Mouse (Mus musculus) forebrain, embryonic 16.5 days (tissue): ENCODE measurements around the gene Cbarp. TPM values are rescaled to one million over a fixed set of nuclear protein-coding genes. Genes with fewer than 3 reads are reported as not detected.

Experiments
- ATAC-seq: fragments of 200-750 bp; cut with Nextera tagmentation; 2 replicates; pipeline ENCODE4 v1.8.0; 2017; ENCODE audit warnings: mild to moderate bottlenecking, moderate library complexity
- H3K27ac ChIP-seq: fragments of 300-500 bp; sonication (generic); 2 replicates; pipeline ENCODE4 v1.5.1; 2014; ENCODE audit warnings: low read length, control low read depth
- H3K27me3 ChIP-seq: fragments of 300-500 bp; sonication (generic); replicated peaks from 2 replicates; pipeline ENCODE4 v1.6.1; 2014; ENCODE audit warnings: low read length; ENCODE audit not compliant: control insufficient read depth, insufficient read depth
- H3K36me3 ChIP-seq: fragments of 300-500 bp; sonication (generic); 2 replicates; pipeline ENCODE4 v1.6.1; 2014; ENCODE audit not compliant: control insufficient read depth, insufficient read depth
- H3K4me1 ChIP-seq: fragments of 300-500 bp; sonication (generic); replicated peaks from 2 replicates; pipeline ENCODE4 v1.6.1; 2014; ENCODE audit warnings: low read length; ENCODE audit not compliant: control insufficient read depth, insufficient read depth
- H3K4me2 ChIP-seq: fragments of 300-500 bp; sonication (generic); 2 replicates; pipeline ENCODE4 v1.6.1; 2014; ENCODE audit warnings: mild to moderate bottlenecking, low read length, control low read depth
- H3K4me3 ChIP-seq: fragments of 300-500 bp; sonication (generic); replicated peaks from 2 replicates; pipeline ENCODE4 v1.5.1; 2014; ENCODE audit warnings: mild to moderate bottlenecking, low read length, control low read depth
- H3K9ac ChIP-seq: fragments of 300-500 bp; sonication (generic); replicated peaks from 2 replicates; pipeline ENCODE4 v1.6.1; 2014; ENCODE audit warnings: low read depth, low read length, control low read depth
- H3K9me3 ChIP-seq: fragments of 300-500 bp; sonication (generic); 2 replicates; pipeline ENCODE4 v1.6.1; 2016; ENCODE audit warnings: low read length; ENCODE audit not compliant: control insufficient read depth
- WGBS: fragments of 180-500 bp; shearing (Covaris S2); extraction: QIAGEN DNeasy Blood & Tissue Kit; methylation state at CpG from one replicate; pipeline ENCODE4 v1.1.7; 2014; 5-methylcytosine and 5-hydroxymethylcytosine counted together
- polyA plus RNA-seq: library from polyadenylated mRNA; unstranded; fragments of >200 nt; fragmentation: Nextera tagmentation; extraction: Ambion mirVana; gene quantifications from 2 replicates; pipeline ENCODE4 v1.2.1, GENCODE M21; 2015

The Cbarp gene
- polyA plus RNA-seq, 1 experiment from 2014 or later: 44.5 TPM

GRCm38 (mm10) chr10:80095547-80095946 lies 45.1 kb downstream of the Cbarp start:
- no peak overlapping the region for H3K9ac ChIP-seq
- H3K4me1 ChIP-seq: peaks cover 5% of the 10 kb centered on the region; the same call in 1 of the 2 replicates
- H3K4me2 ChIP-seq: no peak overlapping the region
- H3K36me3 ChIP-seq: no peaks in the 10 kb centered on the region
- ATAC-seq: no peak
- 90% methylated on average over 5 of the region's 5 CpGs for WGBS
- H3K27me3 ChIP-seq: no peaks in the 10 kb centered on the region
- no peak overlapping the region for H3K4me3 ChIP-seq
- no peak overlapping the region for H3K27ac ChIP-seq
- H3K9me3 ChIP-seq: no peaks in the 10 kb centered on the region

GRCm38 (mm10) chr10:80094684-80095083 lies 46.0 kb downstream of the Cbarp start:
- Histone ChIP-seq H3K36me3 (no peaks in the 10 kb centered on the region), H3K27me3 (no peaks in the 10 kb centered on the region), H3K4me1 (peaks cover 5% of the 10 kb centered on the region; the same call in 1 of the 2 replicates), H3K4me2 (no peak overlapping the region), H3K4me3 (no peak overlapping the region), H3K9me3 (no peaks in the 10 kb centered on the region), H3K9ac (no peak overlapping the region), H3K27ac (no peak overlapping the region)
- ATAC-seq: no peak
- 82% methylated on average over 3 of the region's 3 CpGs for WGBS

DNA sequence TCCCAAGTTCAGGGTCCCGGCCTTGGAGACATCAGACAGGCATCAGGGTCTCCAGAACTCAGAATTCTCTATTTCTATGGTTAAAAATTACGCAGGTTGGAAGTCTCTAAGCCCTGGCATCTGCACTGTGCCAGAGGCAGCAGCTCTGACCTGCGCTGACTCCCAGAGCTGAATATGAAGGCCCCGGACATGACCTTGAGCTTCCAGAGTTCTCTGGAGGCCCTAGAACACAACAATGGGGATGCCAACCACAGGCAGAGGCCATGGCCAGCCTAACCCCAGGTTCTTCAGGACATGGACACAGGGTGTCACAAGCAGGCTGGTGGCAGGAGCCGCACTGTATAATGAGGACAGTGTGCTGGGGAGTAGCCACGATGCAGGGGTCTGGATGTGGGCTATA lies 46.5 kb downstream of the Cbarp start:
- 89% methylated on average over 6 of the region's 6 CpGs for WGBS
- H3K4me1 ChIP-seq: peaks cover 5% of the 10 kb centered on the region; the same call in 1 of the 2 replicates
- ATAC-seq: no peak
- no peak overlapping the region for H3K27ac ChIP-seq
- no peaks in the 10 kb centered on the region for H3K27me3 ChIP-seq
- H3K4me3 ChIP-seq: no peak overlapping the region
- H3K9me3 ChIP-seq: no peaks in the 10 kb centered on the region
- no peaks in the 10 kb centered on the region for H3K36me3 ChIP-seq
- H3K9ac ChIP-seq: no peak overlapping the region
- H3K4me2 ChIP-seq: no peak overlapping the region

DNA sequence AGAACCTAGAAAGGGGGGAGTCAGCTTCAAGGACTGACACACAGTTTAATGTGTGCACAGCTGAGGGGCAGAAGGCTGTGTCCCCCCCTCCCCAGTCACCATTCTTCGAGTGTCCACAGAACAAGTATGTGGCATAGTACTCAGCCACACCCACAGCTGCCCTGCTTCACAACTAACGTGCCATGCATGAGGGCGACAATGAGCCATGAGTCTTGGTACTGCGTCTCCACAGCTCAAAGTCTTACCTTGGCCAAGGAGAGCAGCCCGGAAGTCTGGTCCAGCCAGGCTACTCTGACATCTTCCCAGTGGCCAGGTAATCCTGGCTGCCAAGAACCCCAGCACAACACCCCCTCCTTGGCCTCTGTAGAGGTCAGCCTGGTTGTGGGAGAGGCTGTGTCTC lies 47.9 kb downstream of the Cbarp start:
- 76% methylated on average over 5 of the region's 5 CpGs for WGBS

GRCm38 (mm10) chr10:80091527-80091926 lies 49.1 kb downstream of the Cbarp start:
- no peak for ATAC-seq
- WGBS: 87% methylated on average over 6 of the region's 6 CpGs
- Histone ChIP-seq H3K36me3 (no peaks in the 10 kb centered on the region), H3K9me3 (no peaks in the 10 kb centered on the region), H3K4me1 (no peaks in the 10 kb centered on the region), H3K9ac (no peak overlapping the region), H3K27ac (no peak overlapping the region), H3K27me3 (no peaks in the 10 kb centered on the region), H3K4me3 (no peak overlapping the region), H3K4me2 (no peak overlapping the region)

More for the DNA sequence above, 47.9 kb downstream of the Cbarp start:
- Histone ChIP-seq H3K4me2 (no peak overlapping the region), H3K9me3 (no peaks in the 10 kb centered on the region), H3K9ac (no peak overlapping the region), H3K27me3 (no peaks in the 10 kb centered on the region), H3K36me3 (no peaks in the 10 kb centered on the region), H3K4me3 (no peak overlapping the region), H3K27ac (no peak overlapping the region), H3K4me1 (peaks cover 5% of the 10 kb centered on the region; the same call in 1 of the 2 replicates)
- ATAC-seq: no peak

- H3K4me1 ChIP-seq: peaks cover 4% of the 10 kb centered on the region
- H3K9ac ChIP-seq: no peak overlapping the region
- no peaks in the 10 kb centered on the region for H3K27me3 ChIP-seq
- WGBS: 64% methylated on average over 4 of the region's 4 CpGs
- no peak overlapping the region for H3K4me3 ChIP-seq
- no peaks in the 10 kb centered on the region for H3K9me3 ChIP-seq
- no peak overlapping the region for H3K27ac ChIP-seq
- ATAC-seq: no peak
- no peaks in the 10 kb centered on the region for H3K36me3 ChIP-seq
- H3K4me2 ChIP-seq: no peak overlapping the region
Observed at GRCm38 (mm10) chr10:80089146-80089545, 51.5 kb downstream of the Cbarp start.

GRCm38 (mm10) chr10:80087483-80087882 lies 53.2 kb downstream of the Cbarp start:
- Histone ChIP-seq H3K27me3 (no peaks in the 10 kb centered on the region), H3K4me3 (no peak overlapping the region), H3K9me3 (no peaks in the 10 kb centered on the region), H3K36me3 (no peaks in the 10 kb centered on the region), H3K9ac (no peak overlapping the region), H3K4me2 (no peak overlapping the region), H3K27ac (no peak overlapping the region), H3K4me1 (peaks cover 4% of the 10 kb centered on the region)
- 92% methylated on average over 8 of the region's 8 CpGs for WGBS
- no peak for ATAC-seq

DNA sequence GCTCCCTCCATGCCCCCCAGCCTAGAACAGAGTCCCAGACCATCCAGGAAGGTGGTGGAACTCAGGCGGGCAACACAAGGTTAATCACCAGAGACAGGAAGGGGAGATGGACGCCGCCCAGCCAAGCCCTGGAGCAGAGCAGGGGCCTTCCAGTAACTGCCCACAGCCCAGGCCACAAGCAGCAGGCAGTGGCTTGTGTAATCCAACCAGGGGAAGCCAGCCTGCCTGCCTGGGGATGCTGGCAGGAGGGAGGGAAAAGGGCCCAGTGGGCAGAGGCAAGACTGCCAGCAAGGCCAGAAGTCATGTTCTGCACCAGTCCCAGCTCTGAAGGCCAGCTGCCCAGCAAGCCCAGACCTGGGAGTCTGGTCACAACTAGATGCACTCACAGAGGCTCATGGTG lies 53.8 kb downstream of the Cbarp start:
- Histone ChIP-seq H3K4me3 (no peak overlapping the region), H3K4me2 (no peak overlapping the region), H3K9me3 (no peaks in the 10 kb centered on the region), H3K27ac (no peak overlapping the region), H3K9ac (no peak overlapping the region), H3K36me3 (no peaks in the 10 kb centered on the region), H3K27me3 (no peaks in the 10 kb centered on the region), H3K4me1 (peaks cover 4% of the 10 kb centered on the region)
- 85% methylated on average over 3 of the region's 3 CpGs for WGBS
- no peak for ATAC-seq

- H3K4me3 ChIP-seq: no peak overlapping the region
- no peaks in the 10 kb centered on the region for H3K9me3 ChIP-seq
- peaks cover 4% of the 10 kb centered on the region for H3K4me1 ChIP-seq
- ATAC-seq: peak; percentile 45
- no peaks in the 10 kb centered on the region; the same call in none of the 2 replicates for H3K36me3 ChIP-seq
- 60% methylated on average over 9 of the region's 9 CpGs for WGBS
- no peak overlapping the region for H3K27ac ChIP-seq
- H3K4me2 ChIP-seq: no peak overlapping the region
- H3K27me3 ChIP-seq: no peaks in the 10 kb centered on the region
- H3K9ac ChIP-seq: no peak overlapping the region
Observed at GRCm38 (mm10) chr10:80084817-80085487, 55.7 kb downstream of the Cbarp start.

DNA sequence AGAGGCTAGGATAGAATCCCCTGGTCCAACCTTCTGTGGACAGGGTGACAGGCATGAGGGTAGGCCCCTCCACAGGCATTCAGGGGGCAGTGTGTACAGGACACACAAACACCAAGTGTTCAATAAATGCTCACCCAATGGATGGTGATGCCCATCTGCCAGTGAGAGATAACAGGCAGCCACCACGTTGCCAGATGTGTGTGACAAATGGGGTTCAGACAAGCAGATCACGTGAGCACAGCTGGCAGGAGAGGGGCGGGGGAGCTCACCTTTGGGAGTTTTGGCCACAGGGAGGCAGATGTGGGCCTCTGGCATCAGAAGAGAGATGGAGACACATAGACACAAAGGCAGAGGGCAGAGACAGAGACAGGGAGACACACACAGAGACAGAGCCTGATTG lies 59.6 kb downstream of the Cbarp start:
- Histone ChIP-seq H3K4me1 (peaks cover 4% of the 10 kb centered on the region), H3K4me2 (no peak overlapping the region), H3K27ac (no peak overlapping the region), H3K9me3 (no peaks in the 10 kb centered on the region), H3K9ac (no peak overlapping the region), H3K36me3 (no peaks in the 10 kb centered on the region; the same call in none of the 2 replicates), H3K27me3 (no peaks in the 10 kb centered on the region), H3K4me3 (no peak overlapping the region)
- no peak for ATAC-seq
- WGBS: 83% methylated on average over 3 of the region's 3 CpGs
